Mouse (Mus musculus) gastrocnemius, postnatal 10 days (tissue): ENCODE results near the gene Cyp2b19. TPM values are rescaled to one million over a fixed set of nuclear protein-coding genes. Genes with fewer than 3 reads are reported as not detected.
"Not testable (repeated sequence)": the region's sequence is repeated elsewhere in the genome, so short reads cannot be mapped to it uniquely, and the experiment has no call there.

ENCODE experiments used
- DNase-seq: peaks from one replicate; pipeline ENCODE4 v3.0.0; 2021; ENCODE audit warnings: mixed read lengths
- long read RNA-seq, 2 experiments: library from polyadenylated mRNA; stranded (forward); transcript quantifications; one replicate each; pipeline ENCODE4 v2.0.0; 2021
- total RNA-seq, 2 experiments: library from RNA; stranded (reverse); gene quantifications; 2 replicates each; pipeline ENCODE4 v1.2.3; 2021

The Cyp2b19 gene
- not detected for total RNA-seq
- long read RNA-seq, experiment 1, result 0 reads
- long read RNA-seq, experiment 2, result 0 reads

DNA sequence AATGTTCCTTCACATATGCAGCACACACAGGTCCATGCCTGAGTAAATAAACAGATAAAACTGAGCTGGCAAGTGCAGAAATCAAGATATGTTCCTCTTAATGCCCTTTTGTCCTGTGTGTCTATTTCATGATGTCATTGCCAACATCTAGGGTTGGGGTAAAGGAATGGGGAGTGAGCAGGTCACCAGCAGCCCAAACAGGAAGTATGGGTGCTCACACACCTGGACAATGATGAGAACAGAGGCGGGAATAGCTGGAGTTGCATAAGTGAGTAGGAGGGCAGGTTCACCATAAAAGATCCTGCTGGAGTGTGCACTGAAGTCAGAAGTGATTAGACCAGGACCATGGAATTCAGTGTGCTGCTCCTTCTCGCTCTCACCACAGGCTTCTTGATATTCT lies at the start of gene Cyp2b19:
Cyp2b19 (plus strand) TSS at position 301 of the 400 bp plus-strand sequence.
- DNase-seq, result no peak

DNA sequence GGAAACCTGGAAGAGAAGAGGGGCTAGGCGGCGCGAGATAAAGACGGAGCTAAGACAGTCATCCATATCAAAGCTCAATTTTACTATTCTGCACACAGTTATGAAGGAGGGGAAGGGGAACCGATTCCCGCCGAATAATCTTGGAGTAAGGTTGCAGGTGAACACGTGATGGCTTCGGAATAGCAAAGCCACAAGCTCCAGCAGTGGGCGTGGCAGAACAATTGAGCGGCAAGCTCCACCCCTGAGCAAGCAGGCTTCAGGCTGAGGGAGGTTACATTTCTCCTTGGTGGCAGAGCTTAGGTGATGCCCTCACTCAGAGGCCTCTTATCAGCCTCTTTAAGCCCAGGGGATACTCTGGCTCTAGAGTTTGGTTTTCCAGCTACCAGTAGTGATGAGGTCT lies 45.9 kb upstream of the Cyp2b19 start:
- DNase-seq, result no peak

DNA sequence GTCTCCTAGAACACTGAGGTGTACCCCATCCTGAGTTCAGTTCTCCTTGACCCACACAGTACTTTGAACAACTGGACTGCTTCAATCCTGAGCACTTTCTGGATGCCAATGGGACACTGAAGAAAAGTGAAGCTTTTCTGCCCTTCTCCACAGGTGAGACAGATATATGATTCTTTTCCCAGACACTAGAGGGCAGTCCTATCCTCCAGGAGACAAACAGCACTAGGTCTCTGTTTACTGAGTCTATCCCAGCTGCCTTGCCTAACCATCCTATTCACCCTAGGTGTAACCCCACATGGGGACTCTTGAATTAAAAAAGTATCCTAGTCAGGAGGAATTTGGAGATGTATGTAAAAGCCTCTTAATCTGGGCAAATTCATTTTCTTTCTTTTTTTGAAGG lies 18.0 kb upstream of the Cyp2b19 start:
- no peak for DNase-seq

DNA sequence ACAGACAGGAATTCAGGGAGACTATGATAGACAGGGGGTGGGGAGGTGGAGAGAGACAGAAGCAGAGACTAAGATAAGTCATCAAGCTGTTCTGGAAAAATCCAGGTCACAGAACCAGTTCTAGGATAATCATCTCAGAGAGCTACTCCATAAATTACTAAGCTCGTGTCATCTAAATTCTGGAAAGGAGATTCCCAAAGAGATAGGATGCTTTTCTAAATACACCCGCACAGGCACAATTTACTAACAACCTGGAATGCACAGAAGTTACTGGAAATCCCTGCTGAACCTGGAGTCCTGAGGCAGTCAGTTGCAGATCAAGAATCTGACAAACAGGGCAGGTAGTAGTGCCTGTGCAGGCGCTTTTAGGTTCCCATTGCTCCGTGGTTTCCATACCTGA lies 13.0 kb upstream of the Cyp2b19 start:
- no peak for DNase-seq

DNA sequence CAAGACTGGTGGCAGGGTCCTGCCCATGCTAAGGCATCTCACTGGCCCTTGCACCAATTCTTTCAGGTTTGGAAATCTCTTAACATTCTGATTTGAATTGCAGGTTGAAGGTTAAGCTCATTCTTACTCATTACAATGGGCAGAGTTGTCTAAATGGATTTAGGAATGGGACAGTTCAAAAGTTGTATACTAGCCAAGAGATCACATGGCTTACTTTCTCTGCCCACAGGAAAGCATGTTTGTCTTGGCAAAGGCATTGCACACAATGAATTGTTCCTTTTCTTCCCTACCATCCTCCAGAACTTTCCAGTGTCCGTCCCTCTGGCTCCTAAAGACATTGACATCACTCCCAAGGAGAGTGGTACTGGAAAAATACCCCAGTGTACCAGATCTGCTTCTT lies 11.5 kb upstream of the Cyp2b19 start:
- DNase-seq, result no peak

DNA sequence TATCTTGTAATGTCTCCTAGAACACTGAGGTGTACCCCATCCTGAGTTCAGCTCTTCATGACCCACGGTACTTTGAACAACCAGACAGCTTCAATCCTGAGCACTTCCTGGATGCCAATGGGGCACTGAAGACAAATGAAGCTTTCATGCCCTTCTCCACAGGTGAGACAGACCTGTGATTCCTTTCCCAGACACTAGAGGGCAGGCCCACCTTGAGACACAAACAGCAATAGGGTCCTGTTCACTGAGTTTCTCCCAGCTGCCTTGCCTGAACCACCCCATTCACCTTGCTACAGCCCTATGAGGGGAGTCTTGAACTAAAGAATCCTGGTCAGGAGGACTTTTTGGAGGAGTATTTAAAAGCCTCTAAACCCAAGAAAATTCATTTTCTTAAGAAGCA lies 10.1 kb downstream of the Cyp2b19 start:
- no peak for DNase-seq

DNA sequence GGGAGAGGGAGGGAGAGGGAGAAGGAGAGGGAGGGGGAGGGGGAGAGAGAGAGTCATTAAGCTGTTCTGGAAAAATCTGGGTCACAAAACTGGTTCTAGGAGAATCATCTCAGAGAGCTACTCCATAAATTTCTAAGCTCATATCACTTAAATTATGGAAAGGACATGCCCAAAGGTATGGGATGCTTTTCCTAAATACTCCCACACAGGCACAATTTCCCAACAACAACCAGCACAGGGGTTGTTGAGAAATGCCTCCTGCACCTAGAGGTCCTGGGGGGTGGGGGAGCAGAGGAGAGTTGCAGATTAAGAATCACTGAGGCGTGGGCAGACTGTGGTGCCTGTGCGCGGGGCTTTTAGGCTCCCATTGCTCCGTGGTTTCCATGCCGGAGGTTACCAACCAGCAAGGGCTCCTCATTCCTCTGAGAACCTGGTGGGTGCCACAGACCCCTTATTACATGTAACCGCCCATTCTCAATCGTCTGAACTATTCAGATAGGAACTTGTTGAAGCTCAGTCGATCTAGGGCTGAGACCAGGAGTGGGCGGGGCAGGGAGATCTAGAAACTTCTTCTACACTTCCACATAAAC lies 13.0 kb downstream of the Cyp2b19 start:
- no peak for DNase-seq

DNA sequence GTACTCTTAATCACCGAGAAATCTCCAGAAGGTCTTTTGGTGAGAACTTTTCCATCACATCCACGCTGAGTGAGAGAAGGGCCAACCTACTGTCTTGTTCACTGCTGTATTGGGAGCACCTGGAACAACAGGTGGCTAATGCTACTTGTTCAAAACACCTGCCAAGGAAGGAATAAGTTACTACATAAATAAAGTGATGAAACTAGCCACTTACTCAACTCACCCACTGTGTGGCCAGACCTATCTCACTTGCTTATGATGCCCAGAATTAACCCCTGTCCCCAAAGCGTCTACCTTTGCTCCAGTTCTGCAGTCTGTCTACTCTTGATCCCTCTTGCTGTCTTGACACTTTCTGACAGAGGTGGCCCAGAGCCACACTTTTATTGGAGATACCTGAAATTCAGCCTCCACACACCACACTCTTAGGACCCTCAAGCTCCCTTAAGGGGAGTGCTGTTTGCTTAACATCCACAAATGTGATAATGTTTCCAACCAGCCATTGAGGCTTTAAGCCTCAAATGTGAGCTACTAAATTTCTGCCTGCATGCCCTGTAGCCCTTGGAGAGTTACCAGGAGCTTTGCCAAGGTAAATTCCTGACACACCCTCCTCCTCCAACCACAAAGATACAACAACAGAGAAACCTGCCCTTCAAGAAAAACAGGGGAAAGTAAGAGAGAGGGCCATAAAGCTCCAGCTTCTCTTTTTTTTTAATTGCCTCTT lies 16.1 kb downstream of the Cyp2b19 start:
- DNase-seq, result no peak

DNA sequence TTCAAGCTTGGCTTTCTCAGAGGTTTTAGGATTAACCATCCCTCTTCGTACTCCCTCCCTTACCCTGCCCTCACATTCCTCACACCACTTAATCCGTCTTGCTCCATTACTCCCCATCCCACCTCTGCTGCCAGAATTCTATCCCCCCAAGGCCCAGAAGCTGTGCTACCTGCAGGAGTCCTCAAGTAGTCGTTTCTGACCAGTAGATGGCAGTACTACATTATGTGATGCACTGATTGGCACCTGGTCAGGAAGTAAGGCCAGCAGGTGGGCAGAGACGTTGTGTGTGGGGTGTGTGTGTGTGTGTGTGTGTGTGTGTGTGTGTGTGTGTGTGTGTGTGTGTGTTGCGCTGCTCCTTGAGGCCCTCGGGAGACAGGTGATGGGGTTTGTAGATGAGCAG lies 18.9 kb downstream of the Cyp2b19 start:
- DNase-seq, result no peak

DNA sequence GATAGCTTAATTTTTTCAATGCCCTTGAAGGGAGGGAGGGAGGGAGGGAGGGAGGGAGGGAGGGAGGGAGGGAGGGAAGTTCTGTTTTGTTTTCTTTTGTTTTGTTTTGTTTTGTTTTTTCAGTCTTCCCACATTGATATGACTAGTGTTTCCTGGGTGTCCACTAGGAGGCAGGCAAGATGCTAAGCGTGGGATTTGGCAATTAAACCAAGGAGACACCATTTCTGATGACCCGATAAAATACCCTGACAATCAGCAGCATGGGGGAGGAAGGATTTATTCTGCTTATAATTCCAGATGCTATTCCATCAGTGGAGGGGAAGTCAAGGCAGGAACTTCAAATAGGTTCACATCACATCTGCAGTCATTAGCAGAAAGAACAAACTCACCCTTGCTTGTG lies 20.9 kb downstream of the Cyp2b19 start:
- DNase-seq, result no peak

DNA sequence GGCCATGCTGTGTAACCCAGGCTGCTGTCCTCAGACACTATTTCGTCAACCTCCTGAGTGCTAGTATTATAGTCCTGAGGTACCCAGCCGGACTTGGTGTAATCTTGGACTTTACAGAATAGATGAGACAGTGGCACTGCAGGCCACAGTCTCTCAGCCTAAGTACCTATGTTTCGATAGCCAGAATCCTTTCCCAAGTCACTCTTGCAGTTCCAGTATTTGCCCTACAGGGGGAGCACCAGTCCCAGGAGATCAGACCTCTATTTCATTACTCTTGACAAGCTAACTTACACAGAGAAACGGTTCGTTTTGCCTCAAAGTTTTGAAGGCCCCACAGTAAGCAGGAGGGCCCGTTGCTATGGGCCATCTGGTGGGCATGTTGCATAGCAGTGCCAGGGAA lies 21.5 kb downstream of the Cyp2b19 start:
- DNase-seq, result peak; percentile 6

DNA sequence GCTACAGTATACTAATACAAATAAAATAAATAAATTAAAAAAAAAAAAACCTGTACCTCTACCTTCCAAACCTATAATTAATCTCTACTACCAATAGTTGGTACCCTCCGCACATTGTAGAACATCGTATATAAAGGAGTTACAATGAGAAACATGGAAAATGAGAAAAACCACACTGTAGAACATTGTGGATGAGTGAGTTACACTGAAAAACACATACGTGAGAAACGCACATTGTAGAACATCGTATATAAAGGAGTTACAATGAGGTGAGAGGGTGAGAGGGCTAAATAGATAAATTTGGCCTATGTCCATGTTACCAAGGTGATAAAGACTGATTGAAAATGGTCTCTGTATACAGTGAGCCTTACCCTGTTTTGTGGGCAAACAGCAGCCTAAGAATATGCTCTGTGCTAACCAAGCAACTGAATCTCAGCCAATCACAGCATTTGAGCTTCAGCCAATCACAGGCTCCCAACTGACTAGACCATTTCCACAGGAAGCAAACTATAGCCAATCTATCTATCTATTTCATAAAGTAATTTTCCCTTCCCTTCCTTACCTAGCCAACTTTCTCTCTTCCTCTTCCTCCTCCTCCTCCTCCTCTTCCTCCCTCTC lies 23.0 kb downstream of the Cyp2b19 start:
- no peak for DNase-seq

DNA sequence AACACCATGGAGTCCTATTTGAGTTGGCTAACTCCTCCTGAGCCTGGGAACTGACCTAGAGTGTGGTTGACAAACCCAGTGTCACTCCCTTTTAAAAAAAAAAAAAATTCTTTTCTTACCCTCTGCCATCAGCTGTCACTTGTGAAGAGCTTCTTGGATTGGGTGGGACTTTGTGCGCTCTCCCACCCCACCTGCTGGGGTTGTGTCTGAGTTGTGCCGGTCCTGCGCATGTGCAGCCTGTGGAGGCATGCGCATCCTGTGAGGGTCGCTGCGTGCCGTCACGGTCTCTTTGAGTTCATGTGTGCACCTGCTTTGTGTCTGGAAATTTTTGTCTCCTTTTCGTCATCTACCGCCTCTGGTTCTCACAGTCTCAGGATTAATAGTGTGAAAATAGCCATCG lies 23.6 kb downstream of the Cyp2b19 start:
- no peak for DNase-seq

DNA sequence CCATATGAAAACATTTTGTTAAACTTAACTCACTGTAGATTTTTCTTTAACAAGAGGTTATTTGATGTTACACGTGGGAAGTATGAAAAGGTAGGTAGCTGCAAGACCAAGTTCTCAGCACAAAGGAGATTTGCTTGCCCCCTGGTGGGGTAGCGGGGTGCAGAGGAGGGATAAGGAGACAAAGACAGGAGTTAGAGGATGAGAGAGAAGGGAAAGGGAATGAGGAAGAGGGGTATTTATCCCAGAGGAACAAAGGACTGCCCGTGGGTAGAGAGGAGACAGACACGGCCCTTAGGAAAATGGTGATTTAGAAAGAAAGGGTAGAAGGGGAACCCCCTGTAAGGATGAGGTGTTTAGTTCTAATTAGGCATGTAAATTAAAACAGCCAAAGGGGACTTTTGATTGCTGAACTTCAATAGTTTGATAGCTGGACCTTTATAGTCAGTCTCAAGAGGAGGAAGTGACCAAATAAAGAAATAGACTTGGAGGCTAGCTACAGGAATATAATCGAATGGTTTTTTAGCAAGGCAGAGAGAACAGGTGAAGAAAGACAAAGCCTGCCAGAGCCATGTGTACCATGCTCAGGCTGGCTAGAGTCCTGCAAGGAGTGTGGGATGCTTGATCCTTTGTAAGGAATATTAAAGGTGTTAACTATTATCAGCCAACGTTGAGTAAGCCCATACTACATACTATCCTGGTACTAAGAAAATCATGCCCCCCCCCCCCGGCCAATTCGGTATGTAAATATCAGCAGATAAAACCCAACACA lies 24.2 kb downstream of the Cyp2b19 start:
- no peak for DNase-seq

DNA sequence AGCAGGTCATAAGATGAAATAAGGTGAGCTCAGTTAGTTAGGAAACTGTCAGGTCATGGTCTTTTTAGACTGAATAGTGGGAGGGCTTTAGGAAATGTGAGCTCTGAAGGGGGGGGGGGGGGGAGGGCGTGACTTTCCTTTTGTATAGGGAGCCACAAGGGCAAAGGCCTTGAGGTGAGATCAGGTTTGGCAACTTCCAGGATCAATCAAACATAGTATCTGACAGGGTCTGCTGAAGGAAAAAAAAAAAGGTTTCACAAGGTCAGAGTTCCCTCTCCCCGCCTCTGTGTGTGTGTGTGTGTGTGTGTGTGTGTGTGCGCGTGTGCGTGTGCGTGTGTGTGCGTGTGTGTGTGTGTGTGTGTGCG lies 24.8 kb downstream of the Cyp2b19 start:
- no peak for DNase-seq

DNA sequence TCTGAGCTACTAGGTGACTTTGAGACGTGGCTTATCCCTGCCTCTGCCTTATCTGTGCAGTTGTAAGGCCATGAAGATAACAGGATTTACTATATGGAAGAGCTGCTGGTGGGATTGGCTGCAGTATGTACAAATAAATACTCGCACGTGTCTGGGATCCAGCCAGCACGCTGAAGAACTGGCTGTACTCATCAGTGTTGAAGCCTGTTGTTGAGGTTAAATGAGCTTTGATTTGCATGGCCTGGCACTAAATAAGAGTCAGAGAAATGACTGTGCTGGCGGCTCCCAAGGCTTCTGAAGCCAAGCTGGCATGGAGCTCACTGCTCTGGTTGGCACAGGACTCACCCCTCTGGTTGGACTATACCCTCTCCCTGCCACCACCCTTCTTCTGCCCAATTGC lies 26.2 kb downstream of the Cyp2b19 start:
- DNase-seq, result no peak

DNA sequence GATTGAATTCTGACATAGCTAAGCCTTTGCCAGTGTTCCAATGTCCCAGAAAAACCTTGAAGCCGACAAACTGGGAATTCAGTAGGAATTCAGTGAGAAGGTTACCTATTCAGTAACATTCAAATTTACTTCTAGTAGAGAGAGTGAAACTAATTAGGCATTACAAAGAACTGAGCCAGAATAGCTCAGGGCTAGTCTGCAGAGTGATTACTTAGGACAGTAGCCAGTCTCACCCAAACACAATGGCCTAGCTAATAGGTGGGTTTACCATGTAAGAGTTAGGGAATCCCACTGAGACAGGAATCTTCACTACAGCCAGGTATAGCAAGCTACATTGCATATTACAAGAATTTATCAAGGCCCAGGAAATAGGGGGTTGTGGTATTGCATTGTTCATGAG lies 29.1 kb downstream of the Cyp2b19 start:
- DNase-seq, result not testable (repeated sequence)

DNA sequence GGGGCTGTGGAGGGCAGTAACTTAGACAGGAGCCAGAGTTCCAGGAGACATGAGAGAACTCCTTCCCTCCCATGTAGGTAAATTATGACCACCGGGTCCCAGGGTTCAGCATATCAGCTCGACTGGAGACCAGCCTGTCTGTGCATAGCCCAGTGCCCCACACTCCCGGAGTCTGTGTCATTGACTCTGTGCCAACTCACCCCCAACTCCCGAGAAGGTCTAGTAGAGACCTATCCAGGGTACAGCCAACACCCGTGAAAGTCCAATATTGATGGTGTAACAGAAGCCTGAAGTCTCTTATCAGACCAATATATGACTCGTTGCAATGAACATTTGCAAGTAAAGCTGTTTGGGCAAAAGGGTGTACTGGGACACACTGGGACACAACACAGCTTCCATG lies 33.0 kb downstream of the Cyp2b19 start:
- DNase-seq, result no peak

DNA sequence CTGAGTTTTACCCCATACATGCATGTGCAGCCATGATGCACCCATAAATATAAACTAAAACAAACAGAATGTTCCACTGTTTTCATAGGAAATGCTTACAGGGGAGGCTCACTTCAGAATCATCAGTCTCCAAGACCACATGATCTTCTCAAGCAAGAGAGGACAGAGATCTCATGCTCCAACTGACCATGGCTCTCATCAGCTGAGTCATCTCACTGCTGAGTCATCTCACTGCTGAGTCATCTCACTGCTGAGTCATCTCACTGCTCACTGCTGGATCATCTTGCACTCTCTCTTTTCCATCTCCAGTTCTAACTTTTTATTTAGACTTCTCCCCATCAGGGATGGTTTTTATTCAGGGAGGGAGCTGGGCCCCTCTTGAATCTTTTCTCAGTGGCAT lies 43.2 kb downstream of the Cyp2b19 start:
- DNase-seq, result no peak

DNA sequence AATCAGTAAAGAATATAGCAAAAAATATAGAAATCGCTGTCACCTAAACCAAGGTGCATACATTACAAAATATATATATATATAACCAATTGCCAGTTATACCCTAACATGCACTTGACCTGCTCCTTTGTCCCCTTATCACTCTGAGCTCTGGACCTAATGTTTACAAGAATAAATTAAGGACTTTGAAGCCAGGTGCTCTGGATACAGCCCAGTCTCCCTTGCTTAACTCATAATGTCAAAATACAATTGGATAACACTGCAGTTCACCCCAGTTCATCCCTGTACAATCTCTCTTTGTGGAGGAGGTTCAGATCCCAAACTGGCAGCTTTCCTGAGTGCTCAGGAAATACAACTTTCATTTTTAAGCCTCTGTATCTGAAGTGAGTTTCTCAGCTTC lies 44.1 kb downstream of the Cyp2b19 start:
- DNase-seq, result no peak

DNA sequence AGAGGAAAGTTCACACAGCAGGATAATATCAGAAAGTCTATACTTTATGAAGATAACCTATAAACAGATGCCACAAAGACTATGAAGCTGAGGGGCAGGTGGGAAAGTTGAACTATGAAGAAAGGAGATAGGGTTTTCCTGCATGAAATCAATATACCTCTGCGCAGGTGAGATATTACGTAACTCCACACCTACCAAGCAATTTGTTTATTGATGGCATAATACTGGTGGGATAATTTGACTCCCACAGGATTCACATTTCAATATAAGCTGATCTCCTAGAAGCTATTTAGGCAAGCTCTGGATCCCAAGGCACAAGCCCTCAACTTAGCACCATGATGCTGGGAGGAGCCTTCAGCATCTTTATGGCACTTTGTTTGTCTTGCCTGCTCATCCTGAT lies 51.6 kb downstream of the Cyp2b19 start, which contains the start of gene Cyp2g1:
Cyp2g1 (plus strand) TSS at position 301 of the 400 bp plus-strand sequence.
- DNase-seq, result no peak
